Mouse (Mus musculus): ENCODE measurements at regions not wholly inside any gene's neighbourhood (a gene's known extent, or its start where the extent isn't known, plus 50 kb on each side); places are given as distances from the start of the nearest gene placed in this dataset.
"Not testable (repeated sequence)": the region's sequence is repeated elsewhere in the genome, so short reads cannot be mapped to it uniquely, and the experiment has no call there.

GRCm38 (mm10) chr13:73077866-73078430 is 182.3 kb upstream of the Irx4 start:
- H3K27ac ChIP-seq: no peak overlapping the region
- H3K36me3 ChIP-seq: no peaks in the 10 kb centered on the region
- H3K4me3 ChIP-seq (replicated peaks): no peak overlapping the region
- no peaks in the 10 kb centered on the region for H3K4me1 ChIP-seq
- no peak overlapping the region for H3K9ac ChIP-seq
- 68% methylated on average over 2 of the region's 2 CpGs for WGBS
- no peaks in the 10 kb centered on the region for H3K9me3 ChIP-seq (replicated peaks)
- H3K27me3 ChIP-seq: peaks cover 10% of the 10 kb centered on the region; the same call in 1 of the 2 replicates
- no peak for ATAC-seq (replicated peaks; ENCODE audit: low FRiP score)
- no peak overlapping the region for H3K4me2 ChIP-seq

GRCm38 (mm10) chr13:73087815-73088214 is 172.5 kb upstream of the Irx4 start:
- not testable (repeated sequence) for ATAC-seq (replicated peaks; ENCODE audit: low FRiP score); H3K4me2 ChIP-seq; H3K36me3 ChIP-seq; H3K9me3 ChIP-seq (replicated peaks); H3K9ac ChIP-seq; H3K4me1 ChIP-seq; H3K27ac ChIP-seq; H3K4me3 ChIP-seq (replicated peaks)
- peaks cover 21% of the 10 kb centered on the region for H3K27me3 ChIP-seq

- no peaks in the 10 kb centered on the region for H3K9me3 ChIP-seq (replicated peaks)
- no peaks in the 10 kb centered on the region for H3K36me3 ChIP-seq
- no peaks in the 10 kb centered on the region for H3K4me1 ChIP-seq
- H3K4me2 ChIP-seq: no peak overlapping the region
- peaks cover 17% of the 10 kb centered on the region for H3K27me3 ChIP-seq
- H3K27ac ChIP-seq: no peak overlapping the region
- H3K9ac ChIP-seq: no peak overlapping the region
- 56% methylated on average over 3 of the region's 3 CpGs for WGBS
- no peak for ATAC-seq (replicated peaks; ENCODE audit: low FRiP score)
- H3K4me3 ChIP-seq (replicated peaks): no peak overlapping the region
These were observed 168.4 kb upstream of the Irx4 start for GRCm38 (mm10) chr13:73091886-73092285.

- Histone ChIP-seq H3K9me3 (replicated peaks) (no peaks in the 10 kb centered on the region), H3K27ac (no peak overlapping the region), H3K4me2 (no peak overlapping the region), H3K36me3 (no peaks in the 10 kb centered on the region), H3K4me1 (no peaks in the 10 kb centered on the region), H3K9ac (no peak overlapping the region), H3K27me3 (peaks cover 8% of the 10 kb centered on the region; the same call in 1 of the 2 replicates), H3K4me3 (replicated peaks) (no peak overlapping the region)
- 68% methylated on average over 9 of the region's 9 CpGs for WGBS
- no peak for ATAC-seq (replicated peaks; ENCODE audit: low FRiP score)
These were observed 162.8 kb upstream of the Irx4 start for GRCm38 (mm10) chr13:73097502-73097901.

- WGBS: 87% methylated on average over 1 of the region's 1 CpGs
- H3K4me1 ChIP-seq: no peaks in the 10 kb centered on the region
- ATAC-seq (replicated peaks; ENCODE audit: low FRiP score): no peak
These were observed 160.9 kb upstream of the Irx4 start for GRCm38 (mm10) chr13:73099407-73099806.

GRCm38 (mm10) chr13:73107250-73107993 is 152.9 kb upstream of the Irx4 start:
- Histone ChIP-seq H3K9ac (no peak overlapping the region), H3K4me1 (no peaks in the 10 kb centered on the region), H3K36me3 (no peaks in the 10 kb centered on the region), H3K27me3 (peaks cover 45% of the 10 kb centered on the region), H3K4me3 (replicated peaks) (no peak overlapping the region), H3K27ac (no peak overlapping the region), H3K4me2 (no peak overlapping the region), H3K9me3 (replicated peaks) (no peaks in the 10 kb centered on the region)
- WGBS: 50% methylated on average over 14 of the region's 14 CpGs
- ATAC-seq (replicated peaks; ENCODE audit: low FRiP score): no peak

More at GRCm38 (mm10) chr13:73099407-73099806, 160.9 kb upstream of the Irx4 start:
- no peaks in the 10 kb centered on the region for H3K36me3 ChIP-seq
- no peaks in the 10 kb centered on the region for H3K9me3 ChIP-seq (replicated peaks)
- no peak overlapping the region for H3K4me2 ChIP-seq
- no peak overlapping the region for H3K9ac ChIP-seq
- no peak overlapping the region for H3K27ac ChIP-seq
- H3K27me3 ChIP-seq: peaks cover 7% of the 10 kb centered on the region; the same call in 1 of the 2 replicates
- H3K4me3 ChIP-seq (replicated peaks): no peak overlapping the region

GRCm38 (mm10) chr13:73116822-73117632 is 143.3 kb upstream of the Irx4 start:
- ATAC-seq (replicated peaks; ENCODE audit: low FRiP score): 0 out of 2 replicates have a peak, but pooled peaks have one; percentile 46
- Histone ChIP-seq H3K9me3 (replicated peaks) (no peaks in the 10 kb centered on the region), H3K4me2 (peak overlapping the region; percentile 43), H3K9ac (no peak overlapping the region), H3K4me1 (peaks cover 8% of the 10 kb centered on the region), H3K4me3 (replicated peaks) (peak overlapping the region; percentile 8; the same call in 1 of the 2 replicates), H3K36me3 (no peaks in the 10 kb centered on the region), H3K27me3 (peaks cover 80% of the 10 kb centered on the region), H3K27ac (no peak overlapping the region)
- 18% methylated on average over 22 of the region's 22 CpGs for WGBS

- no peak overlapping the region for H3K9ac ChIP-seq
- no peaks in the 10 kb centered on the region for H3K36me3 ChIP-seq
- no peak overlapping the region for H3K27ac ChIP-seq
- H3K4me2 ChIP-seq: peak overlapping the region; percentile 43
- peaks cover 8% of the 10 kb centered on the region for H3K4me1 ChIP-seq
- ATAC-seq (replicated peaks; ENCODE audit: low FRiP score): no peak
- no peaks in the 10 kb centered on the region for H3K9me3 ChIP-seq (replicated peaks)
- peaks cover 78% of the 10 kb centered on the region for H3K27me3 ChIP-seq
- peak overlapping the region; percentile 8; the same call in 1 of the 2 replicates for H3K4me3 ChIP-seq (replicated peaks)
- 41% methylated on average over 15 of the region's 15 CpGs for WGBS
These were observed 142.6 kb upstream of the Irx4 start for GRCm38 (mm10) chr13:73117633-73118076.

- no peak for ATAC-seq (replicated peaks; ENCODE audit: low FRiP score)
- WGBS: 89% methylated on average over 1 of the region's 1 CpGs
- Histone ChIP-seq H3K4me3 (replicated peaks) (no peak overlapping the region), H3K4me2 (no peak overlapping the region), H3K9me3 (replicated peaks) (no peaks in the 10 kb centered on the region), H3K9ac (no peak overlapping the region), H3K27me3 (peaks cover 30% of the 10 kb centered on the region), H3K36me3 (no peaks in the 10 kb centered on the region), H3K4me1 (no peaks in the 10 kb centered on the region), H3K27ac (no peak overlapping the region)
These were observed 137.3 kb upstream of the Irx4 start for GRCm38 (mm10) chr13:73122945-73123344.

GRCm38 (mm10) chr13:73131270-73131669 is 129.0 kb upstream of the Irx4 start:
- Histone ChIP-seq H3K4me1 (no peaks in the 10 kb centered on the region), H3K4me3 (replicated peaks) (no peak overlapping the region), H3K9me3 (replicated peaks) (no peaks in the 10 kb centered on the region), H3K4me2 (no peak overlapping the region), H3K36me3 (no peaks in the 10 kb centered on the region), H3K9ac (no peak overlapping the region), H3K27ac (no peak overlapping the region), H3K27me3 (peaks cover 3% of the 10 kb centered on the region; the same call in 1 of the 2 replicates)
- 0 out of 2 replicates have a peak, but pooled peaks have one; percentile 25 for ATAC-seq (replicated peaks; ENCODE audit: low FRiP score)
- WGBS: 19% methylated on average over 6 of the region's 6 CpGs

- WGBS: 52% methylated on average over 6 of the region's 6 CpGs
- no peaks in the 10 kb centered on the region for H3K9me3 ChIP-seq (replicated peaks)
These were observed 127.5 kb upstream of the Irx4 start for GRCm38 (mm10) chr13:73132746-73133145.

GRCm38 (mm10) chr13:73134929-73135328 is 125.3 kb upstream of the Irx4 start:
- Histone ChIP-seq H3K4me3 (replicated peaks) (no peak overlapping the region), H3K36me3 (no peaks in the 10 kb centered on the region), H3K27ac (no peak overlapping the region), H3K9me3 (replicated peaks) (no peaks in the 10 kb centered on the region), H3K27me3 (peaks cover 3% of the 10 kb centered on the region; the same call in 1 of the 2 replicates), H3K4me2 (no peak overlapping the region), H3K9ac (no peak overlapping the region), H3K4me1 (no peaks in the 10 kb centered on the region)
- no peak for ATAC-seq (replicated peaks; ENCODE audit: low FRiP score)

More at GRCm38 (mm10) chr13:73132746-73133145, 127.5 kb upstream of the Irx4 start:
- no peak overlapping the region for H3K27ac ChIP-seq
- peaks cover 3% of the 10 kb centered on the region; the same call in 1 of the 2 replicates for H3K27me3 ChIP-seq
- no peak overlapping the region for H3K9ac ChIP-seq
- H3K4me1 ChIP-seq: no peaks in the 10 kb centered on the region
- no peaks in the 10 kb centered on the region for H3K36me3 ChIP-seq
- ATAC-seq (replicated peaks; ENCODE audit: low FRiP score): no peak
- no peak overlapping the region for H3K4me2 ChIP-seq
- no peak overlapping the region for H3K4me3 ChIP-seq (replicated peaks)

Measured in kidney, embryonic 15.5 days (tissue).